Mouse (Mus musculus) neural tube, embryonic 11.5 days (tissue): ENCODE data around the gene Mchr1. TPM values are rescaled to one million over a fixed set of nuclear protein-coding genes. Genes with fewer than 3 reads are reported as not detected.

Experiments
- ATAC-seq: fragments of 200-750 bp; cut with Nextera tagmentation; 2 replicates; pipeline ENCODE4 v1.8.0; 2017; ENCODE audit warnings: moderate number of reproducible peaks, mild to moderate bottlenecking, moderate TSS enrichment, moderate library complexity; ENCODE audit not compliant: insufficient read depth, low FRiP score, low TSS enrichment
- DNase-seq: peaks from one replicate; pipeline ENCODE4 v3.0.0-alpha.2; 2015; ENCODE audit warnings: low spot score
- H3K27ac ChIP-seq: fragments of 300-500 bp; sonication (generic); 2 replicates; pipeline ENCODE4 v1.5.1; 2014; ENCODE audit warnings: low read depth, mild to moderate bottlenecking, low read length
- H3K27me3 ChIP-seq: fragments of 300-500 bp; sonication (generic); 2 replicates; pipeline ENCODE4 v1.6.1; 2014; ENCODE audit warnings: mild to moderate bottlenecking, low read length, mixed read lengths; ENCODE audit not compliant: control insufficient read depth, insufficient read depth
- H3K36me3 ChIP-seq: fragments of 300-500 bp; sonication (generic); 2 replicates; pipeline ENCODE4 v1.6.1; 2014; ENCODE audit warnings: mild to moderate bottlenecking, low read length, moderate library complexity, mixed read lengths; ENCODE audit not compliant: control insufficient read depth, insufficient read depth
- H3K4me1 ChIP-seq: fragments of 300-500 bp; sonication (generic); 2 replicates; pipeline ENCODE4 v1.6.1; 2014; ENCODE audit warnings: low read length, mixed read lengths; ENCODE audit not compliant: control insufficient read depth, insufficient read depth
- H3K4me2 ChIP-seq: fragments of 300-500 bp; sonication (generic); 2 replicates; pipeline ENCODE4 v1.6.1; 2014; ENCODE audit warnings: low read depth, mild to moderate bottlenecking, moderate library complexity
- H3K4me3 ChIP-seq: fragments of 300-500 bp; sonication (generic); 2 replicates; pipeline ENCODE4 v1.5.1; 2014; ENCODE audit warnings: low read depth, low read length
- H3K9ac ChIP-seq: fragments of 300-500 bp; sonication (generic); 2 replicates; pipeline ENCODE4 v1.6.1; 2014; ENCODE audit warnings: mild to moderate bottlenecking, low read length
- H3K9me3 ChIP-seq: fragments of 300-500 bp; sonication (generic); 2 replicates; pipeline ENCODE4 v1.6.1; 2016; ENCODE audit warnings: low read length; ENCODE audit not compliant: control insufficient read depth
- WGBS: fragments of 180-500 bp; shearing (Covaris S2); extraction: QIAGEN DNeasy Blood & Tissue Kit; methylation state at CpG from one replicate; pipeline ENCODE4 v1.1.7; 2014; 5-methylcytosine and 5-hydroxymethylcytosine counted together
- polyA plus RNA-seq: library from polyadenylated mRNA; unstranded; fragments of >200 nt; fragmentation: Nextera tagmentation; extraction: Ambion mirVana; gene quantifications from 2 replicates; pipeline ENCODE4 v1.2.1, GENCODE M21; 2014

The Mchr1 gene
- polyA plus RNA-seq, 1 experiment from 2014 or later: 0.77 TPM

DNA sequence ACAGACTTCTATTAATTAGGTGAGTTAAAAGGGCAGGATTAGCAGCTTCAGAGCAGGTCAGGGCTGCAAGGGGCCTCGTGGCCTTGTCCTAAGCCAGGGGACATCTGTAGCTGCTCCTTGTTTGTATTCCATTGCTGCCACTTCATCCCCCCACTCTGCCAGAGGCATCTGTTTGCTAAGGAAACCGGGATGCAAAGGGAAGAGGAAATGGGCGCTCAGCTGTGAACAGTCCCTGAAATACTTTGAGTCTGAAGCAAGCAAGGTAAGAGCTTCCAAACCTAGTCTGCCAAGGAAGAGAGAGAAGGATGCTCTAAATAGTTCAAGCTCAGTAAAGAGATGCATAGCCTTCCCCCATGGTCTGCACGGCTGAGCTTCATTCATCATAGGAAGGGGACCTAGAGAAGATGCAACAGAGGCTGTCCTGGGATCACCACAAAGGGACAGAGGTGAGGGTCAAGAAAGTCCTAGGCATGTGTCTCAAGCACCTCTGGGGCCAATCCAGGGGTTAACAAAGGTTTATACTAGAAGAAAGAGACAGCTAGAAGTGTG, 17.4 kb downstream of the Mchr1 start:
- no peak overlapping the region for H3K4me2 ChIP-seq
- no peaks in the 10 kb centered on the region for H3K4me1 ChIP-seq
- H3K27ac ChIP-seq: no peak overlapping the region
- no peaks in the 10 kb centered on the region for H3K36me3 ChIP-seq
- 73% methylated on average over 4 of the region's 4 CpGs for WGBS
- no peak for ATAC-seq
- H3K9me3 ChIP-seq: no peaks in the 10 kb centered on the region
- no peak overlapping the region for H3K4me3 ChIP-seq
- DNase-seq: no peak
- no peaks in the 10 kb centered on the region for H3K27me3 ChIP-seq
- H3K9ac ChIP-seq: no peak overlapping the region

DNA sequence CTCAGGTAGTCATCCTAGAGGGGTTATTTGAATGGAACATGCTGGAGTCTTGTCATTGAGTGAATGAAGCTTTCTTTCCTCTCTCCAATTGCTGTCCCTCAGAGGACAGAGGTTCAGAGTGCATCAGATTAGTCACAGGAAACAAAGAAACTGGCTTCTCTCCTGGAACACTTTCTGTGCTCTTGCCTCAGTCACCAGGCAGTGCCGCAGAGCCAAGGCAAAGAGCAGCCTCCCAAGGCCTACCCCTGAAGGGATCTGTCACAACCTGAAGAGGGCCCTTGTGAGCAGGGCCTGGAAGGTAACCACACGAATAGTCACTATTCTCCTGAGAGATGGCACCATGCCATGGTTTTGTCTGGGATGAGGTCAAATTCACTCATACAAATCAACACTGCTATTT, 18.3 kb downstream of the Mchr1 start:
- H3K27ac ChIP-seq: no peak overlapping the region
- no peaks in the 10 kb centered on the region for H3K9me3 ChIP-seq
- peaks cover 2% of the 10 kb centered on the region; the same call in 1 of the 2 replicates for H3K4me1 ChIP-seq
- no peaks in the 10 kb centered on the region for H3K27me3 ChIP-seq
- ATAC-seq (no peak), DNase-seq (no peak)
- no peak overlapping the region for H3K9ac ChIP-seq
- H3K36me3 ChIP-seq: no peaks in the 10 kb centered on the region
- H3K4me2 ChIP-seq: no peak overlapping the region
- H3K4me3 ChIP-seq: no peak overlapping the region
- 75% methylated on average over 2 of the region's 2 CpGs for WGBS

DNA sequence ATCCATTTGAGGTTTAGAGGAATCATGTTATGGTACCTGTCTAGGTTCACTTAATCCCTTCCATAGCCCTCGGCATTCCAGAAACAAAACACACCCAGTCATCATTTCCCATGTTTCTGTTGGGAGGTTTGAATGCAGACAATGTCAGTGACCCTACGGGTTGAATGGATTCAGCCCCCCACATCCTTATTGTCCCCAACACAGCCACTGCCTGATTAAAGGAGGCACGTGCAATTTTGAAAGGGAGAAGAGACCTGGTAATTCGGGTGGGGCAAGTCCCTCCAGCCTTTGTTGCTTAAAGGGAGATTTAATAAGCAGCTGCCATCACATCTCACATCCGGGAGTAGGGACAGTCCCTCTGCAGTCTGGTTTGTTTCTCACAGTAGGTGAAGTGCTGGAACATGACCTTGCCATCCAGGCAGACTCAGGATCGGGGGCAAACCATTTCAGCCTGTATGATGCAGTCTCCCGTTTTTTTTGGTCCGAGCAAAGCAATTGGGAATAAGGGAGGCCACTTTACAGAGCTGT, 18.9 kb downstream of the Mchr1 start:
- DNase-seq (no peak), ATAC-seq (no peak)
- Histone ChIP-seq H3K9me3 (no peaks in the 10 kb centered on the region), H3K27me3 (no peaks in the 10 kb centered on the region), H3K36me3 (no peaks in the 10 kb centered on the region), H3K4me3 (no peak overlapping the region), H3K9ac (no peak overlapping the region), H3K27ac (no peak overlapping the region), H3K4me1 (peaks cover 2% of the 10 kb centered on the region; the same call in 1 of the 2 replicates), H3K4me2 (no peak overlapping the region)
- WGBS: 62% methylated on average over 8 of the region's 8 CpGs

DNA sequence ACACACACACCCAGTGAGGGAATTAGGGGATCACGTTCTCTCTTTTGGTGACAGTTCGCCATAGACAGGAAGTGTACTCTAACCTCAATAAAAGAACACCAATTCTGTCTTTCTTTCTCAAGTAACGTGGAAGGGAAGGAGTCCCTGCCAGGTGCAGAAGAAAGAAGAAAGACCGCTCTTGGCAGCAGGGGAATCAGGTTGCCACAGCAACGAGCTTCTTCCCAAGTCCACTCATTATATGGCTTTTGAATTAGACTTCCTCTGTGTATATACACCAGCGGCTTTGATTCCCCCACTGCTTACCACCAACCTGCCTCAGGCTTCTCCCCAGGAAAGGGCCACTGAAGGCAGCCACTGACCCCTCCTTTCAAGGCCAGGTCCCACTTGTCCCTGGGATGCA, 19.8 kb downstream of the Mchr1 start:
- Histone ChIP-seq H3K36me3 (no peaks in the 10 kb centered on the region), H3K27me3 (no peaks in the 10 kb centered on the region), H3K9me3 (no peaks in the 10 kb centered on the region), H3K4me2 (no peak overlapping the region), H3K4me1 (peaks cover 2% of the 10 kb centered on the region; the same call in 1 of the 2 replicates), H3K4me3 (no peak overlapping the region), H3K27ac (no peak overlapping the region), H3K9ac (no peak overlapping the region)
- WGBS: 48% methylated on average over 6 of the region's 6 CpGs
- DNase-seq (no peak), ATAC-seq (no peak)

DNA sequence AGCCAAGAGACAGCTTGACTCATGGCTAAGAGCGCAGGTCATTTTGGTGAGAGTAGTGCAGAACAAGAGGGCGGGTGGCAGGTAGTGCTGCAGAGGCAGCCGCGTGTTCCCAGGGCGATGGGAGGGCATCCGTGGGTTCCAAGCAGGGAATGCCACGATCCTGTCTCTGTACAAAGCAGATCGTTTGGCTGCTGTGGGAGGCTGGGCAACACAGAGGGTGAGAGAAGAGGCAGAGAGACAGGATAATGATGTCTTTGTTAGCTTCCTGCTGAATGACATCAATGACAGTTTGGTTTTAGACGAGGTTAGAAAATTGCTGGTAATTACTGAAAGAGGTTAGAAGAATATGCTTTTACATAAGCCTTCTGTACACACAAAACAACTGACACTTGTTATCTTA, 23.0 kb downstream of the Mchr1 start:
- 50% methylated on average over 9 of the region's 9 CpGs for WGBS
- Histone ChIP-seq H3K36me3 (no peaks in the 10 kb centered on the region), H3K27ac (no peak overlapping the region), H3K4me3 (no peak overlapping the region), H3K9me3 (no peaks in the 10 kb centered on the region), H3K27me3 (no peaks in the 10 kb centered on the region), H3K4me1 (peaks cover 2% of the 10 kb centered on the region; the same call in 1 of the 2 replicates), H3K9ac (no peak overlapping the region), H3K4me2 (no peak overlapping the region)
- DNase-seq: no peak
- no peak for ATAC-seq

DNA sequence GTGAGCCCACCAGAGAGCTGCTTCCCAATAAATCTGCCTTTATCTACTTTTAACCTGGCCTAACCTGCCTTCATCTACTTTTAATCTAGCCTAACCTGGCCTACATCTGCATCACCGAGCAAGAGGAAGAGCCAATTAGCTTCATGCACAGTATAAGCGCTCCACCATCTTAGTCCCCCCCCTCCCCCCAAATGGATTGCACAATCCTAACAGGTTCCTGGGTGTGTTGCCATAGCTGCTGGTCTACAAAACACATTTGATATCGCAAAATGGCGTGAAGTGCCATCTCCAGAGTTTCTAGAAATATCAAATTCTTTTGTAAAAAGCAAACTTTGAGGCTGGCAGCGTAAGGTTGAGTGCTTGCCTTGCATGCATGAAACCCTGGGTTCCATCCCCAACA, 24.0 kb downstream of the Mchr1 start:
- ATAC-seq (no peak), DNase-seq (no peak)
- no peak overlapping the region for H3K4me2 ChIP-seq
- H3K9ac ChIP-seq: no peak overlapping the region
- WGBS: 96% methylated on average over 5 of the region's 5 CpGs
- peaks cover 2% of the 10 kb centered on the region; the same call in 1 of the 2 replicates for H3K4me1 ChIP-seq
- no peaks in the 10 kb centered on the region for H3K9me3 ChIP-seq
- no peak overlapping the region for H3K27ac ChIP-seq
- no peaks in the 10 kb centered on the region for H3K36me3 ChIP-seq
- H3K4me3 ChIP-seq: no peak overlapping the region
- H3K27me3 ChIP-seq: no peaks in the 10 kb centered on the region

DNA sequence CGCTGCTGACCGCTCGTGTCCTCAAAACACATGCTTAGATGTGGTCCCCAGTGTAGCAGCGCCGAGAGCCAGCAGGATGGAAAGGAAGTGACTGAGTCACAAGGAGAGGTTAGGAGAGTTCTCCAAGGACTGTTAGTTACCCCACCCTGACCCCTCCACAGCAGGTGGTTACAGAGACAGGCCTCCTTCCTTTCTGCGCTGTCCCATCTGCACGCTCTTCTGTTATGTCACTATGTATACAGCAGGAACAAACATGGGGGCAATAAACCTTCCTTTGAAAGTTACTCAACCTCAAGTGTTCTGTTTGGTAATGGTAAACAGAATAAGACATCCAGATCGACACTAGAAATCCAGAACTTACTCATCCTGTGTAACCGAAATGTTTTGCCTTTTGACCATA, 24.9 kb downstream of the Mchr1 start:
- Histone ChIP-seq H3K27me3 (no peaks in the 10 kb centered on the region), H3K9ac (no peak overlapping the region), H3K27ac (no peak overlapping the region), H3K9me3 (no peaks in the 10 kb centered on the region), H3K4me2 (no peak overlapping the region), H3K4me3 (no peak overlapping the region), H3K36me3 (no peaks in the 10 kb centered on the region), H3K4me1 (peaks cover 2% of the 10 kb centered on the region; the same call in 1 of the 2 replicates)
- DNase-seq (no peak), ATAC-seq (no peak)
- WGBS: 85% methylated on average over 9 of the region's 9 CpGs

DNA sequence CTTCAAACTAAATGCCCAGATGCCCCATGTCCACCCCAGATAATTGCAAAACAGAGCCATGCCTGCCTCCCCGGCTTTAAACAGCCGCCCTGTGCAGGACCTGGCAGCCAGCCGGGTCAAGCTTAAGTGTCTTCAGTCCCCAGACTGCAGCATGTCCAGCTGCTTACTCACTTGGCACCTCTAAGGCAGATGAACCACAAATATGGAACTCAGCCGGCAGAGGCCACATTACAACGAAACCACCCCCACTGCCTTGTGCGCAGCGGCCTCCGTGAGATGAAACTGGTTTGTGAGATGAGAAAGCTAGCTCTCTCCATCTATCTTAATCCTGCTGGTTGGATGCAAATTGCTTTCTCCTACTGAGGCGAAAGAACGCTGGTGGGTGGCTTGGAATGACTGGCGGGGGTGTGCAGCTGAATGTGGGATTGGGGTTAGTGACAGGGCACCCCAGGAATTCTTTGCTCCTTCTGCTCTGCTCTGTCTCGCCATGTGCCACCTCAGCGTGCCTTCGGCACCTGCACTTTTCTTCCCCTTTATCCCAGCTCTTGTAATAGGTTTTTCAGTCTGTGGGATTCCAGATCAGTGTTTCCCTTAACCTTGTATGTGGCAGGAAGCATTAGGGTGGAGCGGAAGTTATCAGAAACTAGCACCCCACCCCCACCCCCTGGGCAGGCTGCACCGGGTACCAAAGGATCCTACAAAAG, 29.2 kb downstream of the Mchr1 start:
- ATAC-seq: no peak
- 52% methylated on average over 16 of the region's 16 CpGs for WGBS

DNA sequence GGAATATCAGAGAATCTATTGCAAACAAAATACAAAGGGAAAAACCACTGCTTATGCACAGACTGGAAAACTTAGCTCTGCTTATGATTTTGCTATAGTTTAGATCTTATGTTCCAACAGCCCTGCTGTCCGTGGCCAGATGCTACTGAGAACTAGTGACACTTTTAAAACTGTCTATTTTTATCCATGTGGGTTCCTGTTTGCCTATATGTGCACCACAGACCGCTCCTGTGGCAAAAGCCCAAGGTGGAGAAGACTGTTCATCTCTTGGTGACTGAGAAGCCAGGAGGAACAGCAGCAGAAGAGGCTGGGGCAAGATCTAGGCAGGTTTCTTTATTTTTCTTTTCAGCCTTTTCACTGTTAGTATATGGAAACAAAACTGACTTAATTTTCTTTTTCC, 32.1 kb downstream of the Mchr1 start:
- Histone ChIP-seq H3K9me3 (no peaks in the 10 kb centered on the region), H3K27ac (no peak overlapping the region), H3K36me3 (no peaks in the 10 kb centered on the region), H3K9ac (no peak overlapping the region), H3K4me1 (no peaks in the 10 kb centered on the region), H3K27me3 (no peaks in the 10 kb centered on the region), H3K4me3 (no peak overlapping the region), H3K4me2 (no peak overlapping the region)
- DNase-seq (no peak), ATAC-seq (no peak)
- WGBS: 92% methylated on average over 2 of the region's 2 CpGs

More for the DNA sequence above, 29.2 kb downstream of the Mchr1 start:
- Histone ChIP-seq H3K9ac (no peak overlapping the region), H3K4me1 (no peaks in the 10 kb centered on the region), H3K4me2 (no peak overlapping the region), H3K9me3 (no peaks in the 10 kb centered on the region), H3K36me3 (no peaks in the 10 kb centered on the region), H3K27me3 (no peaks in the 10 kb centered on the region), H3K27ac (no peak overlapping the region), H3K4me3 (no peak overlapping the region)
- no peak for DNase-seq
